Mouse (Mus musculus) left cerebral cortex, adult 11 months (tissue): ENCODE measurements around the gene Scaf1.

ENCODE experiments used
- DNase-seq: peaks from one replicate; pipeline ENCODE4 v3.0.0; 2022; ENCODE audit warnings: low spot score

The Scaf1 gene

GRCm38 (mm10) chr7:45015957-45016612, at the start of gene Scaf1:
Gene Scaf1, minus strand, starts transcription at chr7:45016363.
- peak; percentile 100 for DNase-seq

GRCm38 (mm10) chr7:45062239-45062835, 46.2 kb upstream of the Scaf1 start, which contains the start of the genes Nosip and Prrg2:
Gene Nosip, plus strand, starts transcription at chr7:45062429.
Gene Prrg2, minus strand, starts transcription at chr7:45062677.
- DNase-seq, result peak; percentile 91

DNA sequence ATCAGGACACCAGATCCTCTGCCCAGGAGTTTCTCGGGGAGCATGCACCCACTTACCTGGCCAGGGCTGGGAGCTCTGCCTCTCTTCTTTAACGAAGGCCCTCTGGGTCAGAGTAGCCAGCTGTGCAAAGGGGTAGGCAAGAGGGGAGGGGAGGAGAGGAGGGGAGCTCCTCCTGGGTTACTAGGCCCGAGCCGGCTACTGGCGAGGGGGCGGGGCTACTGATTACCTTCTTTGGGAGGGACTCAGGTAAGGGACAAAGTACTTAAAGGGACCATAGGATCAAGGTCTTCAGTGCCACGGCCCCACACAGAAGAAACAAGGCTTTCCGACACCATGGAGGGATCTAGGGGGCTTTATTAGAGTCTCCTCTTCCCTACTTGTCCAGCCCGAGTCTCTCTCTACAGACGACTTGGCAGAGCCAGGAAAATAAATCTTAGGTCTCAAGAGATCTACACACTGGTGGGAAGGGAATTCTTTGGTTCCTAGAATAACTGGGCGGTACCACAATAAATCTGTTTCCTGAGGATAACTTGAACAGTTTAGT, 45.4 kb upstream of the Scaf1 start:
- DNase-seq, result no peak

GRCm38 (mm10) chr7:45060632-45061122, 44.5 kb upstream of the Scaf1 start:
- no peak for DNase-seq

DNA sequence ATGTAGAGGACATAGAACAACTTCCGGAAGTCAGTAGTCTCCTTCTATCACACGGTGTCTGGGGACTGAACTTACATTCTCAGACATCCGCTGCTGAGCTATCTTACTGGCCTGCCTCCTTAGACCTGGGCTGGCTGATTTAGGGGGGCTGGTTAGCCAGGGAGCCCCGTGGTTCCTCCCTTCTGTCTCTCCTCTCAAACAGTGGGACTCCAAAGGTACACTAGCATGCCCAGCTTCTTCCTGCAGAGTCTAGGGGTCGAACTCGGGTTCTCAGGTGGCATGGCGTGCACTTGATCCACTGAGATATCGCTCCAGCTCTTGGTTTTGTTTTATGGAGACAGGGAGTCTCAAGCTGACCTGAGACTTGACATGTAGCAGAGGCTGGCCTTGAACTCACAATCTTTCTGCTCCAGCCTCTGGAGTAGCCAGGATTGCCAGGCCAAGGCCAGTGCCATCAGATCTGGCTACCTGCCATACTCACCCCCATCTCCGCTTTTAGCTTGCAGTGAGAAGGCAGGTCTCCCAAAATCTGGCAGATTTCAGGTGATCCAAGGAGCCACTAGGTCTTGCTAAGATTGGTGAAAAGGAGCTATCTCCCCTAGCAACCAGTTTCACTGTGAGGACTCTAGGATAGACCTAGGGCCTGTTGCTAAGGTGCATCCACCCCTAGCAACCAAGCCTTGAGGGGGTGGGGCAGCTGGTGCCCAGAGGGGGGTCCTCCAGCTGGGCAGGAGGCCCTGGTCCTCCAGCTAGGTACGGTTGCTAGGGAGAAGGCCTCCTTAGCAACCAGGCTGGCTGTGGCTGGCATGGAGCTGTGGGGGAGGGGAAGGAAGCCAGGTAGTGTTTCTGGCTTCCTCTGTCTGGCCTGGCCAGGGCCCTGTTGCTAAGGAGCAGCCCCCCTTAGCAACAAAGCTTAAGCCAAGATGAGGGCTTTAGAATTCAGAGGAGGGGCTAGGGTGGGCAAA, 42.7 kb upstream of the Scaf1 start:
- DNase-seq, result no peak

GRCm38 (mm10) chr7:45056972-45057348, 40.8 kb upstream of the Scaf1 start:
- no peak for DNase-seq

DNA sequence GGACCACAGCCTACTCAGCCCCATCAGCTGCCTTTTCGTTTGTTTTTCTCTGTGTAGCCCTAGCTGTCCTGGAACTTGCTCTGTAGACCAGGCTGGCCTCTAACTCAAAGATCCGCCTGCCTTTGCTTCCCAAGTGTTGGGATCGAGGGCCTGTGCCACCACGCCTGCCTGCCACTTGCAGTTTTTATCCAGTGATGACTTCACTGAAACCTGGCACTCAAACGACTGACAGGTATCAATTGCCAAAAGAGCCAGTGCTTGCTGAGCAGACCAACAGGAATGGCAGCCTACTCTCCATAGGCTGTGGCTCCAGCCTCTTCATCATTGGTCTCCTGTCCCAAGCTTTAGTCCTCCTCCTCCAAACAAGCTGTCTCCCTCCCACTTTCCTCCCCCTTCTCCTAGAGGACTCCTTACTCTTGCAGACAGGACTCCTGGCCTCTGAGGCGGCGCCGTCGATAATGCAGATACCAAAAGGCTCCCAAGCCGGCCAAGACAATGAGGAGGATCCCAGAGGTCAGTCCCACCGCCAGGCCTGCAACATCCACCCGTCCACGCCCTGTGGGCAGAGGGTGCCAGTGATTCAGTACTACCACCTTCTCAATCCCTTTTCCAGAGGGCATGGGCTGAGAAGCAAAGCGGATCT, 40.3 kb upstream of the Scaf1 start:
- DNase-seq, result no peak

DNA sequence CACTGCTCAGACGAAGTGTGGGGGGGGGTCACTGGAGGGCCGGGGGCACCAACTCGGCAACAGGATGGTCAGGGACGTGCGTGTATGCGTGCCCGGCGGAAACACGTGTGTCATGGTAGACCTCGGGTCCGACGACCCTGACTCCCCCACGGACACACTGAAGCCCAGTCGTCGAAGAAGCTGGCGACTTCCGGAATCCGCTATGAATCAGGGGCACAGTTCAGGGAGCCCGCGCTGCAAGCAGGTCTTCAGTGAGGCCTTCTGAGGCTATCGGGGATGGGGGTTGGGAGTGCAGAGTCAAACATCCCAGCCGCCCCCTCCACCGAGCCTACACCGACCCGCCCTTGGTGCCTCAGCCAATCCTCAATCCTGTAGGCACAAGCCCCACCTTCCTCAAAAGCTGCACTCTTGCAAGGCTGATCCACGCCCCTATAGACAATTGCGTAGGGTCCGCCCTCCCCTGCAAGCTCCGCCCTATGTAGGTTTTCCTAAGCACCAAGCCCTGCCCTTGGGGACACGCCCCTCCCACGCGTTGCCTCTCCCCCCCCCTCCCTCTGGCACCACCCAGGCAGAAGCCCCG, 37.9 kb upstream of the Scaf1 start:
- peak; percentile 96 for DNase-seq

DNA sequence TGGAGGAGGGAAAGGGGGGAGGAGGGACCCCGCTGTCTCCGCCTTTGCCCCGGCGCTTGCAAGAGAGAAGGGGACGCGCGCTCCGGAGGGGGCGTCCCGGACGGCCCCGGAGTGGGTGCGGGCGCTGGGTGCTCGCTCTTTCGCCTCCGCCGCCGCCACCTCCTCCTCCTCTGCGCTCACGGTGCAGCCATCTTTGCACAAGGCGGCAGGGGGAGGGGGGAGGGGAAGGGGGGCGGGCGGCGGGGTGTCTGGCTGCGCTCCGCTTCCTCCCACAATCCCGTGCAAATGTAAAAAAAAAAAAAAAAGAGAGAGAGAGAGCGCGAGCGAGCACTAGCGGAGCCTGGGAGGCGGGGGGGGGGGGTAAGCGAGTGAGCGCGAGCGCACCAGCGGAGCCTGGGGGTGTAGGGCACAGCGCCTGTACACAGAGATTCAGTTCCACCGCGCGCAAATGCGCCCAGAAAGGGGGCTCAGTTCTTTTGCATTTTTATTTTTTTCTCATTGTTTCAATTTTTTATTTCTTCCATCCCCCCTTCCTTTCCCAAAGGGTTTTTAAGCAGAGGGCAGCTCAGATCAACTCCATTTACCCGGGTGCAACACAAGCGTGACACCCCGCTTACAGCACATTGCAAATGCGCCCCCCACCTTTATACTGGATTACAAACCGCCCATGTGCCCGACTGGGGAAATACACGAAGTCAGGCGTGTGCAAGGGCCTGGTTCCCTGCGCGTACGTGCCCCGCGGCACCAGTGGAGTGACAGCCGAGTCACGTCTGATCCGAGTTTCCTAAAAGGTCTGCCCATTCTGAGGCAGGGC, 37.2 kb upstream of the Scaf1 start:
- DNase-seq, result peak; percentile 52

DNA sequence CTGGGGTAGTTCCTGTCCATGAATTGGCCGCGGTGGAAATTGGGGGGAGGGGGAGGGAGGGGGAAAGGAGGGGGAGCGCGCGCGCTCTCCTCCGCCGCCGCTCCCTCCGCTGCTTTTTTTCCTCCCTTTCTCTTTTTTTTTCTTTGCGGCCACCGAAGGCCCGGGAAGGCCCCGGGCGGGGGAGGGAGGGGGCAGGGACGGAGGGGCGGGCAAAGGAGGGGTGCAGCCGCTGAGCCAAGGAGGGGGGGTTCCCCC, 36.6 kb upstream of the Scaf1 start, which contains the start of gene Prr12:
Gene Prr12 (minus strand): TSS at position 20 of the 255 bp plus-strand sequence.
- DNase-seq, result no peak

DNA sequence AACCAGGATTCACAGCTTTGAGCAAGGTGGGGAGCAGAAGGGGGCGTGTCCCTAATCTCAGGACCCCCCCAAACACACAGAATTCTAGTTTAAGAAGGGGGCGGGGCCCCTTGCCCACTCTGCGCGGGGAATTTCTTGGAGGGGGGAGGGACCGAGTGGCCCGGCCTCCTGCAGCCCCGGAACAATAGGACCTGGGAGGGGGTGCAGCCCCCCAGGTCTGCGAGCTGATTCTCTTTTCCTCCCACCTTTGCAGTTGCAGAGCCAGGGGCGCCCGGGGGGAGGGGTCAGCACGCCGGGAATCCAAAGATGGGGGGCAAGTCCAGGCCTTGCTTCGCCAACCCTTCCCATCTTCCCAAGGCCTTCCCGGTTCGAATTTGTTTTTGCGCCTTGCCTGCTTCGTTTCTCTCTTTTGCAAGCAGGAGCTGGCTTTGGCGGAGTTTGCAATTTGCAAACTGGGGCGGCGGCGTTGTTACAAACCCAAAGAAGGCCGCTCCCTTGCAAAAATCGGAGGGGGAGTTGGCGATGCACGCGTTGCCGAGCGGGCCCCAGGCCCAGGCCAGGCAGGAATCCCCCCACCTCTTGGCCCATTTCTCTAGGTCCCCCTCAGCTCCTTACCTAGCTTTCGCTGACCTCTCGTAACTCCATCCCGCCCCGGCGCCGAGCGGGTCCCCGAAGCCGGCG, 36.2 kb upstream of the Scaf1 start:
- DNase-seq, result no peak

GRCm38 (mm10) chr7:45051601-45051974, 35.4 kb upstream of the Scaf1 start:
- no peak for DNase-seq

DNA sequence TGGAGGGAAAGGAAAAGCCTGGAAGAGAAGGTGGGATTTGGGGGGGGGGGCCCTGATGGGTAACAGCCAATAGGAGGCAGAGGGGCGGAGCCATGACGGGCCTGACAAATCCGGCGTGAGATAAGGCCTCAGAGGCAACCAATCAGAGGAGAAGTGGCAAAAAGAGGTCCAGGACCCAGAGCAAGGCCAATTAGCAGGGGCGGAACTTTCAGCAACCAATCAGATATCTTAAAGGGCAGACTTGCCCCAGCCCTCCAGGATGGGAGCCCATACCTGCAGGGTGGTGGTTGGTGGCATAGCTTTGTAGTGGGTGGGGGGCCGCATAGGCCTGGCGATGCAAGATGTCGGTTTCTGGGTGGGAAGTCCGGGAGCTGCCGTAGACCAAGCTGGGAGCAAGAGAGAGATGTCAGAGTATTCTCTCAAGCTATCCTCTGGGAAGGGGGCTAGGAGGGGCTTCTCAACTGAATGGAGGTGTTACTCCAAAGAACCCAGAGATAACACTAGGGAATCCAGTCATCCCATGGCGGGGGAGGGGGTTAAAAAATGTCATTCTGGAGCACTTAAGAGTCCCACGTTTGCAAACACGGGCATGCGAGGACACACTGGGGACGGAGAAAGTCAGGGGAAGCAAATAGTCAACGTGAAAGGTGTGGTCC, 34.9 kb upstream of the Scaf1 start:
- peak; percentile 77 for DNase-seq

DNA sequence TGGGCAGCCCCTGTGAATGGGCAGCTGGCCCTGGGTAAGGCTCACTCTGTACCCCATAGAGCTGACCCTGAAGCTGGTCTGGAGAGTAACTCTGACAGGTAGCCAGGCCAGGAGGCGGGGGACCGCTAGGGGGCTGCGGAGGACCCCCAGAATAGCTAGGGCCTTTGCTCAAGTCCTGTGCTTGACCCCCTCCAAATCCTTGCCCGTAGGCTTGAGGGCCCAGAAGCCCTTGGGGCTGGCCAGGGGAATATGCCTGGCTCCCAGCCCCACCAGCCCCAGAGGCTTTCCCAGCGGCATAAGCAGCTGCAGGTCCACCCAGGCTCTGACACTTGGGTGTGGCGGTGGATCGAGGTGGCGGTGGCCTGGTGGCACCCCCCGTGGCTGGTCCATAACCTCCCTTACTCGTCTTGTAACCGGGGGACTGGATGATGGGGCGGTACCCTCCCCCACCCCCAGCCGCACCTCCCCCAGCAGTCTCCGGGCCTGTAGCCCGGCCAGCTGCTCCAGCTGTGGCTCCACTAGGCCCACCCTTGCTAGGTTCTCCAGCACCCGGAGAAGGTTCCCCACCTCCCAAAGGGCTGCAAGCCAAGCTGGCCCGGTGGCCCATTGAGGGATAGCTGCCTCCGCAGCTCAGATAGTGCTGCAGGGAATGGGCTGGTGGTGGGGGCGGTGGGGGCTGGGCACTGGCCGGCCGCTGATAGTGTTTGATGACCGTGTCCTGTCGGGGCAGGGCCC, 32.9 kb upstream of the Scaf1 start:
- no peak for DNase-seq

GRCm38 (mm10) chr7:45048001-45048890, 32.1 kb upstream of the Scaf1 start:
- DNase-seq, result no peak

DNA sequence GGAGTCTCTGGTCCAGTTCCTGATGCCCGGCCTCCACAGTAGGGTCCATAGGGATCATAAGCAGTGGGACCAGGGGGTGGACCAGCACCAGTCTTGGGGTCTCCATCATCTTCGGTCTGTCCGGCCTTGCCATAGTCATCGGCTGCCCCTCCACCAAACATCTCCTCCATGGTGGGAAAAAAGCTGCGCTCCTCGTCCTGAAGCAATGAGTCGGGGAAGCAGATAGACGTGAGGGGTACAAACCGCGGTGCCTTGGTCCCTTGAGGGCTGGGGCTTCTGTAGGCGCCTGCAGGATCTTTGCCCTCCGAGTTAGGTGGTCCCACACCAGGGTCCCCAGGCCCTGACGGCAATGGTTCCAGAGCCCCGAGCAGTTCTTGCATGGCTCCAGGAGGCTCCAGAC, 31.3 kb upstream of the Scaf1 start:
- DNase-seq, result no peak

GRCm38 (mm10) chr7:45046853-45047350, 30.7 kb upstream of the Scaf1 start:
- DNase-seq, result no peak

- DNase-seq, result no peak
Observed at GRCm38 (mm10) chr7:45045741-45046140, 29.6 kb upstream of the Scaf1 start.
